Mouse (Mus musculus): Measurements from ENCODE around the gene Prr14.
A peak's percentile ranks its signal among the peaks of the same experiment; 100 is the strongest.

Prr14 gene

GRCm38 (mm10) chr7:127512231-127513015, 53.0 kb downstream of the Prr14 start:
- DNase-seq (ENCODE audit: low spot score) = peak; percentile 91

DNA sequence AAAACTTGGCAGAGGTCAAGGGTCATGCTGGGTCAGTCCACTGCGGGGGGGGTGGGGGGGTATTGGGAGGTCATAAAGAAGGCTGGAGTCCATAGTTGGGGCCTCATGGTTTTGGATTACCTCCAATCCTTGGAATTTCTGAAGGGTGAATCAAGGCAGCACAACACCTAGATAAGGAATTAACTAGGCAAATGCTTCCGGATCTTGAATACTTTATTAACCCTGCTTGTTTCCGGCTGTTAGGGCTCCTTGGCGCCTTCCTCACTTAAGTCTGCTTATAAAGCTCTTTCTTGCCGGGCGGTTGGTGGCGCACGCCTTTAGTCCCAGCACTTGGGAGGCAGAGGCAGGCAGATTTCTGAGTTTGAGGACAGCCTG, 53.6 kb downstream of the Prr14 start:
- no peak for DNase-seq (ENCODE audit: low spot score)

- DNase-seq (ENCODE audit: low spot score) = no peak
Observed at GRCm38 (mm10) chr7:127513781-127514180, 54.4 kb downstream of the Prr14 start.

GRCm38 (mm10) chr7:127515846-127516245, 56.4 kb downstream of the Prr14 start:
- no peak for DNase-seq (ENCODE audit: low spot score)

DNA sequence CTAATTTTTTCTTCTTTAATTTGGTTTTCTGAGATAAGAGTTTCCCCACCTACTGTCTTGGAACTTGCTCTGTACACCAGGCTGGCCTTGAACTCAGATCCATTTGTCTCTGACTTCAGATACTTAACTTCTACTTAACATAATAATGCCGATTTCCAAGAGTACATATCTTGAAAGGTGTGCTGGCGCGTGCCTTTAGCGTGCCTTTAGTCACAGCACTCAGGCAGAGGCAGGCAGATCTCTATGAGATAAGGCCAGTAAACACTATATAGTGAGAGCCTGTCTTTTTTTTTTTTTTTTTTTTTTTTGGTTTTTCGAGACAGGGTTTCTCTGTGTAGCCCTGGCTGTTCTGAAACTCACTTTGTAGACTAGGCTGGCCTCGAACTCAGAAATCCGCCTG, 56.9 kb downstream of the Prr14 start:
- no peak for DNase-seq (ENCODE audit: low spot score)

DNA sequence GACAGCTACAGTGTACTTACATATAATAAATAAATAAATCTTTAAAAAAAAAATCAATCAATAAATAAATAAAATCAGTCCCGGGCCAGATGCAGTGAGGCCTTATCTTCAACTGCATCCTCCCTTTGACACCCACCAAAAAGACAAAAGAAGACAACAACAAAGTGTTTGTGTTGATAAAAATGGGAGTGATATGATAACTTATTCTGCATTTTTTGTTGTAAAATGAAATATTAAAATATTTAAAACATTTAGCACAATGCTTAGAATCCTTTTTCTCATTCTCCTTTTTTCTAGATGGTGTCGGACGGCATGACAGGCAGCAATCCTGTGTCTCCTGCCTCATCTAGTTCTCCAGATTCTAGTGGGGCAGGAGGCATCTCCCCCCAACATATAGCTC, 59.9 kb downstream of the Prr14 start, which contains the start of gene Gm42715:
Gm42715 (plus strand) TSS at position 301 of the 400 bp plus-strand sequence.
- DNase-seq (ENCODE audit: low spot score) = no peak
